Mouse (Mus musculus) embryo, embryonic 9.5 days (tissue): ENCODE results near the gene Arsb.
"Not testable (repeated sequence)": the region's sequence is repeated elsewhere in the genome, so short reads cannot be mapped to it uniquely, and the experiment has no call there.

Source experiments
- DNase-seq: peaks from one replicate; pipeline ENCODE4 v3.0.0-alpha.2; 2017; ENCODE audit errors: extremely low spot score

Gene Arsb

DNA sequence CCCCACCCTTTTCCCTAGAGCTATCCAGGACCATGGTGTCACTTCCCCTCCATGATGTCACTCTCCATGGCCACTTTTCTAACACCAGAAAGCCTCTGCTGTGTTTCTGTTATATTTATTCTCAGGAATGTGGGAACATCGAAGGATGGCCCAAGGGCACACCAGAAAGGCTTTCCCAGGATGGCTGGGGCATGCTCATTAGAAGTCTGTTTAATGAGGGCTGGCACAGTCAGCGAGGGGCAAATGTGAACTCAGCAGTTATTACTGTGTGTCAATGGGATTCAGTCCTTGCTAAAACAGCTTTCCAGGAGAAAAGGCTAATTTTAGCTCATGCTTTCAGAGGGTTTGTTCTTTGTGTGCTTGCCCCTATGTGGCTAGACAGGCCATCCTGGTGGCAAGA is 213.1 kb downstream of the Arsb start:
- no peak for DNase-seq

DNA sequence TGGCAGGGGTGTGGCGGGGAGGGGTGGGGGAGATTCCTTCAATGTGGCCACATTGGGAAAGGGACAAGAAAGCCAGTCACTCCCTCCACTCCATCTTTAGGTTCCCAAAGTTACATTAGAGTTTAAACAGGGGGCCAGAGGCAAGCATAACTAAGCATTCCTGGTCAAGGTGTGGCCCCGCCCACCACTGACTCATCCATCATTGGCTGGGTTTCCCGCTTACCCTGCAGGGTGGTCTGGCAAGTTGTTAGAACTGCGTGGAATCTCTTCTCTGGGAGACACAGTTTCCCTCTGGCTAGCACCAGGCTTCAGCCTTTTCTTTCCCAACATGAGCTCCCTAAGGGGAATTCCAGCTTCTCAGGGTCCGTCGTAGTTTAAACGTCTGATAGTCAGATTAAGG is 213.8 kb downstream of the Arsb start:
- DNase-seq: no peak

DNA sequence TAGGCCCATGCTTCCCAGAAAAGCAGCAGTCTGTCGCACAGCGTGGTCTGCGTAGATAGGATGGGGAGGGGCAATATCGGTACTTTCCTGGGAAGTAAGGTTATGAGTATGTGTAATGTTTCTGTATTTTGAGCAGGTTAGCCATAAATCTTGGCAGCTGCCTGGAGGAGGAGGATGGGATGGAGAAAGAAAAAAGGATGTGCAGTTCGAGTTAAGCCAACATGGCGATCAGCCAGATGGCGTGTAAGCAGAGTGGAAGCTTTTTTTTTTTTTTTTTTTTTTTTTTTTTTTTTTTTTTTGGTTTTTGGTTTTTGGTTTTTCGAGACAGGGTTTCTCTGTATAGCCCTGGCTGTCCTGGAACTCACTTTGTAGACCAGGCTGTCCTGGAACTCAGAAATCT is 214.3 kb downstream of the Arsb start:
- not testable (repeated sequence) for DNase-seq

DNA sequence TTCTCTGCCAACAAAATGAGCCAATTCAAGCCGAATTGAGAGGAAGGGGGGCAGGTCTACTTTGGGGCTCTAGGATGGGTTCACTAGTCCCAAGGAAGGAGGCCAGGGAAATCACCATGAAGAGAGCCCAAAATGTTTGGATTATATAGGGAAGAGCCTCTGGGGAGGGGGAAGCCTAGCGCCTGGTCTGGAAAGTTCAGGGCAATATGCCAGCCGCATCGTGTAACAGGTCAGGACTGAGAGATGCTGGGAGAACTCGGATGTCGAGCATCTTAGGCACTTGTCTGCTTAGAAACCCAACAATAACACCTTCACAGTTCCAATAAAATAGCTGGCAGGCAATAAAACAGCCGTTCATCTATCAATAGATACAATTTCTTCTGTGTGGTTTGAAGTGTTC is 216.2 kb downstream of the Arsb start:
- DNase-seq: no peak

DNA sequence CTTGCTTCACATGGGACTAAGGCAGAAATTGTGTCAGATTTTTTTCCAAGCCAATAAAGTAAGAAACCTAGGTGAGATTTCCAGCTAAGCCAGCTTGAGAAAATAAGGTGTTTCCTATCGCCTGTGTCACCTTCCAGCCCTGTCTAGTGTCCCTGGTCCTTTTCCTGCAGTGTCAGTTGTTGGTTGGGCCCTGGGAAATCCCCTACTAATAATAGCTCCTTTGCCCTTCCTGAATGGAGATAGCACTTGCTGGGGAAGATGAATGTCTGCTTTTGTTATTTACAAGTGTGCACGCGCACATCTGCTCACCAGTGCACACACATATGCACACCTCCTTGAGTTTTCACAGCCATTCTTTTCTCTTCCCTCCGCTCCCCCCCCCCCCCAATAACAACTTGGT is 217.8 kb downstream of the Arsb start:
- DNase-seq: no peak

DNA sequence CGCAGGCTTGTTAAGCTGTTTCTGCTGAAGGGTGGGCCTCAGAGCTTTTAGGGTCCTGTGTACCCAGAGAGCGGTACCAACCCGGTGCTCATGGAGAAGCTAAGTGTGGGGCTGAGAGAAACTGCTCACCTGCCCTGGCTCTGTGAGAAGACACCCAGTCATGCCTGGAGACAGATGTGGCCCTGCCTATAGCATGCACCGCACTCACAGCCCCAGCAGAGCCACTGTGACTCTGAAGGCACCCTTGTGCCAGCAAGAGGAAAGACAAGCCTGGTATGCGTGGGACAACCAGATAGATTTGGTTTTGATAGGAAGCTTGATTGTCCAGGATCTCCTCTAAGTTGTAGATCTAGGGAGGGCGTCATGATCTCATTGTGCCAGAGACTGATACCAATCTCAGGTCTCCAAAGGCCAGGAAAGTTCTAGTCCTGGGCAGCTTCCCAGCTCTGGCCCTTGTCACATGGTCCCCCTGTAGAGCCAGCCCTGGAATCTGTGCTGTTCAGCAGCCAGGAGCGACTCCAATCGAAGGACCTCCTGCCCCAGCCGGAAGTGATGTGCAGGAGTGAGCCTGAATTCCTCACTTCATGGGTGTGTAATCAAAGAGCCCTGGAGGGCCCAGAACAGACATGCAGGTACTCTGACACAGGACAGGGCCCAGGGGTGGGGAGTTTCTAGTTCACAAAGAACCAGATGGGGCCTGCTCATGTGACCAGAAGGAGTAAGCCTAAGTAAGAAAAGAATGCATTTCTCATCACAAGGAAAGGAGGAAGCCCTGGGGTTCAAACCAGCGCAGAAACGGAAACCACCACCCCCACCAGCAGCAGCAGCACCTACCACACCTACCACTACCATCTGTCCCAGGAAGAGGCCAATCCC is 218.5 kb downstream of the Arsb start:
- no peak for DNase-seq

DNA sequence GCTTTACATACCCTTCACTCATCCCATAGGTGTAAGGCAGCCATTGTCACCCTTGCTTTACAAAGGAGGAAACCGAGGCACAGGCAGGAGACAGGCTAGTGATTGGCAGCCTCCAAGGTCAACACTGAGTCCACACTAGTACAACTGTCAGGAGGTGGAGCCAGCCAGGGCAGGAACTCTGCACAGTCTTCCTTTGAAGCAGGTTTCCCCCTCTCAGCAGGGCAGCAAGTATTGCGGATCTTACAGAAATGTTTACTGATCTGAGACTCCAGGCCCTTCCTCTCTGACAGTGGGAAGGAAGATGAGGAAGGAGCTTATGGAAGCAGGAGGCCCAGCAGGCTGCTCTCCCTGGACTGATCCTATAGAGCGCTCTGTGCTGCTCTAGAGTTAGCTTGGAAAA is 219.4 kb downstream of the Arsb start:
- no peak for DNase-seq

DNA sequence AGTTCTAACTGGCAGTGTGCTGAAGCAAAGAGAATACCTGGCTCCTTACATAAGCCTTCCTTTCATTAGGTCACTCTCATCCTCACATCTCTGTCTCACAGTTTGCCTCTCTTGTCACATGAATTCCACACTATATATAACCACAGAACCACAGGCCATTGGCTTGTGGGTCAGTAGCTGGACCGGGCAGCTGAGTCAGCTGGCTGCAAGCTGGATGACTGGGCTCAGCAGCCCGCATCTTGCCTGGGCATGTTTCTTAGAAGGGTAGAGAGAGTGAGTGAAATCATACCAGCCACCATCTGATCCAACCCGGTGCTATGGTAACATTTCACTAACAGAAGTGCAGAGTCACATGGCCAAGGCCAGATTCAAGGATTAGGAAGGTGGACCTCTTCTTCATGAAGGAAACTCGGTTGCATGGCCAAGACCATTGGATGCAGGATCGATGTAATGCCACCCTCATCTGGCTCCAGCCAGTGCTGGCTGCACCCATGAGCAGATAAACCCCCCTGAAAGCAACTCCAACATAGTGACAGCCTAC is 221.0 kb downstream of the Arsb start:
- DNase-seq: no peak
